Mouse (Mus musculus) bone marrow, adult 2 months (tissue): ENCODE measurements at regions not wholly inside any gene's neighbourhood (a gene's known extent, or its start where the extent isn't known, plus 50 kb on each side); places are given as distances from the start of the nearest gene placed in this dataset.
"Not testable (repeated sequence)": the region's sequence is repeated elsewhere in the genome, so short reads cannot be mapped to it uniquely, and the experiment has no call there.

Source experiments
- H3K27ac ChIP-seq: fragments of 200-500 bp; 2 replicates; pipeline ENCODE4 v1.5.1; 2012; ENCODE audit warnings: low read depth, mild to moderate bottlenecking, control low read depth, inconsistent platforms, low read length; ENCODE audit not compliant: control insufficient read depth, poor library complexity, insufficient read depth
- H3K4me1 ChIP-seq: fragments of 200-500 bp; 2 replicates; pipeline ENCODE4 v1.6.1; 2011; ENCODE audit warnings: low read length; ENCODE audit not compliant: control insufficient read depth, insufficient read depth
- H3K4me3 ChIP-seq: fragments of 200-500 bp; replicated peaks from 2 replicates; pipeline ENCODE3; 2011; ENCODE audit warnings: mild to moderate bottlenecking, low read depth, low read length, control low read depth; ENCODE audit not compliant: control insufficient read depth
- CTCF ChIP-seq: fragments of 200-500 bp; IDR thresholded peaks from 2 replicates; pipeline ENCODE4 v1.5.1; 2011; ENCODE audit warnings: low read length, control low read depth; ENCODE audit not compliant: control insufficient read depth, insufficient read depth
- POLR2A ChIP-seq: fragments of 200-500 bp; IDR thresholded peaks from 2 replicates; pipeline ENCODE4 v1.6.1; 2011; ENCODE audit warnings: low read depth, mild to moderate bottlenecking, control low read depth, low read length, borderline replicate concordance; ENCODE audit not compliant: control insufficient read depth
- WGBS: fragments of 180-500 bp; shearing (Covaris S2); methylation state at CpG from one replicate; pipeline ENCODE4 v1.1.7; 2018; 5-methylcytosine and 5-hydroxymethylcytosine counted together

- no peaks in the 10 kb centered on the region for H3K4me1 ChIP-seq
- TF ChIP-seq POLR2A (no peak), CTCF (no peak)
- H3K27ac ChIP-seq, result no peak overlapping the region
- no peak overlapping the region for H3K4me3 ChIP-seq
- 85% methylated on average over 4 of the region's 4 CpGs for WGBS
Observed at GRCm38 (mm10) chr10:10085934-10086333, 185.1 kb upstream of the Stxbp5 start.

DNA sequence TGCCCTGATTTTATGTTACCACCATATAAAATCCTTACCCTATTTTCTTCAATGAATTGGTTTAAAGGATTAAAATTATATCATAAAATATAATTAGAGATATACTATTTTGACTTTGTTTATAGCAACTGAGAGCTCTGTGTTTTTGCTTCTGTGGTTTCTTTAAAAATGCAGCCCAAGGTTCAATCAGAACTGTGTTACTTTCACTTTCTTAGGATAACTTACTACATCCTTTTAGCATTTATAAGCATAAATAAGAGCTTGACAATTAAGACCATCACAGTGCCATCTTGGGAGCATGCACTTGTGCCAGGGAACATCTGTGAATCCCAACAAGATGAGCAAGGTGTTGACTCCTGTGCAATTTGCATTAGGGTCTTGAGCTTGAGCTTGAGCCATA is 169.3 kb upstream of the Stxbp5 start:
- TF ChIP-seq CTCF (no peak), POLR2A (no peak)
- Histone ChIP-seq H3K27ac (no peak overlapping the region), H3K4me3 (no peak overlapping the region), H3K4me1 (no peaks in the 10 kb centered on the region)

DNA sequence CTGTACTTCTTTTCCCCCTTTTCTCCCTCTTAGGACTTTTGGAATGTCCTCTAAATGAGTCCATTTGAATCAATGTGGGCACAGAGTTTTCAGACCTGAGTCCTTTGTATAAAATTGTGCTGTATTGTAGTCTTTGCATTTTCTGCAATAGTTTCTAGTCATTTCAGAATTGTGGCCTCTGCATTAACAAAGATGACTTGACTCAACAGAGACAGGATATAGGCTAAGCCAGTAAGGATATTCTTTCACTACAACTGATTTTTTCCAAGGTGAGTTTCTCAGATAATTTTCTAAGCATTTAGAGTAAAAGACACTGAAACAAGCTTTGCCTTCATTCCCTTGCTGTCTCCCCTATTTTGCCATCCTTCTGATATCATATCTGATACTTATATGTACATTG is 168.8 kb upstream of the Stxbp5 start:
- not testable (repeated sequence) for H3K4me3 ChIP-seq, H3K27ac ChIP-seq, H3K4me1 ChIP-seq

GRCm38 (mm10) chr10:10046753-10047152 is 145.9 kb upstream of the Stxbp5 start:
- Histone ChIP-seq H3K4me3 (no peak overlapping the region), H3K27ac (no peak overlapping the region), H3K4me1 (no peaks in the 10 kb centered on the region)
- TF ChIP-seq CTCF, result no peak
- TF ChIP-seq POLR2A, result no peak
- WGBS, result 89% methylated on average over 1 of the region's 1 CpGs

GRCm38 (mm10) chr10:10046318-10046717 is 145.4 kb upstream of the Stxbp5 start:
- no peak overlapping the region for H3K27ac ChIP-seq
- H3K4me1 ChIP-seq, result no peaks in the 10 kb centered on the region
- no peak overlapping the region for H3K4me3 ChIP-seq
- TF ChIP-seq POLR2A, result no peak
- no peak for TF ChIP-seq CTCF

DNA sequence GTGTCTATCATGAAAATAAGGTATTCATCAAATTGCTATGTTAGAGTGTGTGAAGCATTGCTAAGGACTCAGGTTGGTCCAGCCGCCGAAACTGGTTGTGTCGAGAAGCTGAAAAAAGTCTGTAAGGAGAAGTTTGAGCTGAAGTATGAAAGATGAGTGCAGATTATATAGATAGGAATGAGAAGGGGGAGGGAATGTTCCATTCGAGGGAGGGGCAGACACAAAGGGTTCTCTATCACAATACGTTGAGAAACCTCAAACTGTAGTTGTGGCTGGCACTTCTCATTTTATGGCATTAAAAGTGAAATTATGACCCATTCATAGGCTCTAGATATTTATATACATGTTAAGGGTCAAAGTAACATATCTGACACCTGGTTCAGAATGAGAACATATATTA is 108.4 kb upstream of the Stxbp5 start:
- Histone ChIP-seq H3K4me3 (no peak overlapping the region), H3K4me1 (no peaks in the 10 kb centered on the region), H3K27ac (no peak overlapping the region)
- TF ChIP-seq POLR2A (no peak), CTCF (no peak)
- 35% methylated on average over 5 of the region's 5 CpGs for WGBS

DNA sequence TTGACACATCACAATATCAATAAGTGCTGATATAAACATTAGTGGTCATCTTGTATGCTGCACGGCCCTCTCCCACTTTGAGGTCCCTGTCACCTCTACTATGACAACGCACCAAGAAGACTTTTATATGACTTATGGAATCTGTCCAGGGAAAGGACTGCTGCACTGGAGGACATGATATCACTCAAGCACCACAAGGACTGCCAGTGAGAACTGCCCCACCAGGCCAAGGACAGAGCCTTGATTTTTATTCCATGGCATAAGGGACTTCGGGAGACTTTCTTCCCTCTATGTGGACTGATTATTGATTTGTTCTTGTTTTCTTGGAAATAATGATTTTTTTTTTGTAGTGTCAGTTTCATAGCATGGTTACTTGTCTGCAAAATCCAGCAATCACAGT is 97.7 kb upstream of the Stxbp5 start:
- no peak for TF ChIP-seq CTCF
- no peak for TF ChIP-seq POLR2A
- no peak overlapping the region for H3K4me3 ChIP-seq
- 91% methylated on average over 3 of the region's 3 CpGs for WGBS
- H3K27ac ChIP-seq, result no peak overlapping the region
- peaks cover 1% of the 10 kb centered on the region; the same call in 1 of the 2 replicates for H3K4me1 ChIP-seq

DNA sequence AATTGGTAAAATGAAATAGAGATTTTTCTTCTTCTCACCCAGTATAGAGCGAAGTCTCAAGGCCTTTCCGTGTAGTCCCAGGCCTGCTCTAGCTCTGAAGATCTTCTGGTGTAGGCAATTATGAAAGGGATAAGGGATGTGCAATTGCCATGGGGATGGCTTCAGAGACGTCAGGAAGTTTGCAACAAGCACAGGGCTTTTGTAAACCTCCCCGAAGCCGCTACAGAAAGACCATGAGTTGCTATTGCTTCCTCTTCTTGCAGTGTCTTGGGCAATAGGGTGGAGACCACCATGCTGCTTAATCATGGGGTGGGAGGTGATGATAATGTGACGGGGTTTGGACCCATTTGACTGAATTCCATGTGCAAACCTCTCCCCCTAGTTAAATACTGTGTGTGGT is 95.3 kb upstream of the Stxbp5 start:
- H3K4me3 ChIP-seq, result no peak overlapping the region
- peaks cover 1% of the 10 kb centered on the region; the same call in 1 of the 2 replicates for H3K4me1 ChIP-seq
- TF ChIP-seq POLR2A (no peak), CTCF (no peak)
- peak overlapping the region; percentile 13; the same call in 1 of the 2 replicates for H3K27ac ChIP-seq
- 49% methylated on average over 6 of the region's 6 CpGs for WGBS

GRCm38 (mm10) chr10:9992798-9993197 is 91.9 kb upstream of the Stxbp5 start:
- TF ChIP-seq CTCF (no peak), POLR2A (no peak)
- no peak overlapping the region for H3K4me3 ChIP-seq
- H3K4me1 ChIP-seq, result peaks cover 1% of the 10 kb centered on the region; the same call in 1 of the 2 replicates
- H3K27ac ChIP-seq, result no peak overlapping the region
- 83% methylated on average over 2 of the region's 2 CpGs for WGBS

DNA sequence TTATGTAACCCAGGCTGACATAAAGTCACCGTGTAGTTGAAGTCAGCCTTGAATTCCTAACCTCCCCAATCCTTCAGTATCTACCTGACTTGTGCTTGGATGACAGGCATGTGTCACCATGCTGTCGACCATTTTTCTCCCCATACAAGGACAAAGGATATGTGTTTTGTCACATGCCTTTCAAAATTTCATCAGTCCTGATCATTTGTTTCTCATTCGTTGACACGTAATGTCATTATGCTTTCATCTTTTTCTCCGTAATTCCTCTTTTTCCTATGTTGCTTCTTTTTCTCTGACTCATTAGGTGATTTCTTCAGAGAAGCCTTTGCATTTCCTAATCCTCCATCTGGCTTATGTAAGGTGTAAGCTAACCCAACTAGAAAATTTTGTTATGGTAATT is 84.5 kb upstream of the Stxbp5 start:
- H3K27ac ChIP-seq, result no peak overlapping the region
- no peak for TF ChIP-seq CTCF
- TF ChIP-seq POLR2A, result no peak
- no peak overlapping the region for H3K4me3 ChIP-seq
- H3K4me1 ChIP-seq, result no peaks in the 10 kb centered on the region
- 40% methylated on average over 5 of the region's 5 CpGs for WGBS
